Mouse (Mus musculus): ENCODE measurements around the gene Lnx2.

- no peak for TF ChIP-seq CTCF (IDR thresholded peaks at IDR 0.05; ENCODE audit: borderline replicate concordance, extremely low read depth, insufficient read depth, insufficient read length)
- no peak for TF ChIP-seq POLR2A (IDR thresholded peaks at IDR 0.05; ENCODE audit: borderline replicate concordance, extremely low read depth, insufficient read depth, insufficient read length, poor library complexity, severe bottlenecking)
Observed at GRCm38 (mm10) chr5:147085201-147085894, 9.0 kb upstream of the Lnx2 start.

Data from brain, embryonic 14.5 days (tissue).